Mouse (Mus musculus) liver, embryonic 13.5 days (tissue): Measurements from ENCODE around the gene Mrpl17. TPM values are rescaled to one million over a fixed set of nuclear protein-coding genes. Genes with fewer than 3 reads are reported as not detected.

Experiments
- ATAC-seq: fragments of 200-750 bp; cut with Nextera tagmentation; 2 replicates; pipeline ENCODE4 v1.8.0; 2017; ENCODE audit warnings: low read depth, mild to moderate bottlenecking, moderate number of reproducible peaks, moderate library complexity
- DNase-seq: peaks from one replicate; pipeline ENCODE4 v3.0.0; 2022
- H3K27ac ChIP-seq: fragments of 300-500 bp; sonication (generic); 2 replicates; pipeline ENCODE4 v1.5.1; 2015; ENCODE audit warnings: moderate library complexity, mild to moderate bottlenecking, inconsistent platforms
- H3K27me3 ChIP-seq: fragments of 300-500 bp; sonication (generic); 2 replicates; pipeline ENCODE4 v1.6.1; 2015; ENCODE audit warnings: mild to moderate bottlenecking, inconsistent platforms
- H3K36me3 ChIP-seq: fragments of 300-500 bp; sonication (generic); 2 replicates; pipeline ENCODE4 v1.6.1; 2015; ENCODE audit warnings: mild to moderate bottlenecking, inconsistent platforms
- H3K4me1 ChIP-seq: fragments of 300-500 bp; sonication (generic); replicated peaks from 2 replicates; pipeline ENCODE4 v1.6.1; 2015; ENCODE audit warnings: inconsistent platforms
- H3K4me2 ChIP-seq: fragments of 300-500 bp; sonication (generic); 2 replicates; pipeline ENCODE4 v1.6.1; 2015; ENCODE audit warnings: inconsistent platforms, mild to moderate bottlenecking, moderate library complexity
- H3K4me3 ChIP-seq: fragments of 300-500 bp; sonication (generic); replicated peaks from 2 replicates; pipeline ENCODE4 v1.5.1; 2015; ENCODE audit warnings: mild to moderate bottlenecking, inconsistent platforms
- H3K9ac ChIP-seq: fragments of 300-500 bp; sonication (generic); 2 replicates; pipeline ENCODE4 v1.6.1; 2015; ENCODE audit warnings: mild to moderate bottlenecking, inconsistent platforms
- H3K9me3 ChIP-seq: fragments of 300-500 bp; sonication (generic); replicated peaks from 2 replicates; pipeline ENCODE4 v1.6.1; 2016; ENCODE audit warnings: inconsistent platforms
- WGBS: fragments of 180-500 bp; shearing (Covaris S2); methylation state at CpG from one replicate; pipeline ENCODE4 v1.1.7; 2015; ENCODE audit not compliant: insufficient replicate concordance; 5-methylcytosine and 5-hydroxymethylcytosine counted together
- polyA plus RNA-seq: library from polyadenylated mRNA; unstranded; fragments of >200 nt; fragmentation: Nextera tagmentation; extraction: Ambion mirVana; gene quantifications from 2 replicates; pipeline ENCODE4 v1.2.1, GENCODE M21; 2015

The Mrpl17 gene
- polyA plus RNA-seq, 1 experiment from 2014 or later = 319 TPM

DNA sequence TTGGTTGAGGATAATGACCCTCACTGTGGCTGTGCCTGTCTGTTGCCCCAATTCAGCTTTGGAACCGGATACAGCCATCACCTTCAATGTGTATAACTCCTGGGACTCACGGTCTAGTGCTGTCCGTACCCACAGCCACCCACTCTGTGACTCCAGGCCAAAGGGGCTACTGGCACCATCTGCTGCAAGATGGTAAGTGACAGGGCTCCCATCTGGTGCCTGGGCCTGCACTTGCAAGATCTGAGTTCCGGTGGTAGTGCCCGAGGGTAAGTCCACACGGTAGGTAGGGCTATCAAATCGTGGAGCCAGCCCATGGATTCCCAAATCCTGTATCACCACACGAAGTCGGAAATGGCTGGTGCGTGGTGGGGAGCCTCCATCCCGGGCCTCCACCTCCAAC lies 46.6 kb downstream of the Mrpl17 start:
- no peak for ATAC-seq
- DNase-seq = no peak
- 69% methylated on average over 11 of the region's 11 CpGs for WGBS
- H3K27me3 ChIP-seq = peaks cover 37% of the 10 kb centered on the region
- H3K4me1 ChIP-seq = peaks cover 16% of the 10 kb centered on the region; the same call in 1 of the 2 replicates
- H3K9me3 ChIP-seq = no peaks in the 10 kb centered on the region
- no peak overlapping the region for H3K4me3 ChIP-seq
- H3K36me3 ChIP-seq = 0 out of 2 replicates have a peak, but pooled peaks cover 4% of the 10 kb centered on the region
- H3K9ac ChIP-seq = no peak overlapping the region
- H3K4me2 ChIP-seq = no peak overlapping the region
- H3K27ac ChIP-seq = no peak overlapping the region

DNA sequence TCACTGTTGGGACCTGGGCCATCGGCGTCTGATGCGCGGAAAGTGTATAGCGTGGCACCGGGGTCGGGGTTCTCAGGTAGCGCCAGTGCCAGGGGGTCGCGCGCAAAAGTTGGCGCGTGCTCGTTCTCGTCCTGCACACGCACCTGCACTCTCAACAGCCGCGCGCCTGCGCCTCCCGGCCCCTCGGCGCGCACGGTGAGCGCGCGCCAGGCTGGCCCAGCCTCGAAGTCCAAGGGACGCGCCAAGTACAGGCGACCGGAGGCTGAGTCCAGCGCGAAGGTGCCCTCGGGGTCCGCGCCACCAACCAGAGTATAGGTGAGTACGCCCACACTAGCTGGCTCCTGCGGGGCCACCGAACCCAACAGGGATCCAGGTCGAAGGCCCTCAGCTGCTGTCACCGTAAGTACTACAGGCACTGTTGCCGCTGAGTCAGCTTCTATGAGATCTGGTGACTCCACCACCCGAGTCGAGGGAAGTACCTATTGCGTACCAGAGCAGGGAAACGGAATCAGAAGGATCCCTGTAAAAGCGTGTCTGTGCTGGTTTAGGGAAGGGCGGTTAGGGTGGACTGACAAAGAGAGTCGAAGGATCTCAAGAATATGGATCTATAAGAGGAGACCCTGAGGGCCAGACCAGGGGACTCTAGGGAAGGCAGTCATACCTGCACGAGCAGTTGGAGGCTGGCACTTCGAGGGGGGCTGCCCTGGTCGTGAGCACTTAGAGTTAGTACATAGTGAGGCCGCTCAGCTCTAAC lies 48.2 kb downstream of the Mrpl17 start:
- WGBS = 12% methylated on average over 55 of the region's 55 CpGs
- Histone ChIP-seq H3K4me2 (peak overlapping the region; percentile 61), H3K27ac (no peak overlapping the region), H3K9me3 (no peaks in the 10 kb centered on the region), H3K4me3 (peak overlapping the region; percentile 35), H3K36me3 (0 out of 2 replicates have a peak, but pooled peaks cover 4% of the 10 kb centered on the region), H3K4me1 (peaks cover 19% of the 10 kb centered on the region), H3K9ac (peak overlapping the region; percentile 22; the same call in 1 of the 2 replicates), H3K27me3 (peaks cover 37% of the 10 kb centered on the region)
- no peak for DNase-seq
- ATAC-seq = no peak

DNA sequence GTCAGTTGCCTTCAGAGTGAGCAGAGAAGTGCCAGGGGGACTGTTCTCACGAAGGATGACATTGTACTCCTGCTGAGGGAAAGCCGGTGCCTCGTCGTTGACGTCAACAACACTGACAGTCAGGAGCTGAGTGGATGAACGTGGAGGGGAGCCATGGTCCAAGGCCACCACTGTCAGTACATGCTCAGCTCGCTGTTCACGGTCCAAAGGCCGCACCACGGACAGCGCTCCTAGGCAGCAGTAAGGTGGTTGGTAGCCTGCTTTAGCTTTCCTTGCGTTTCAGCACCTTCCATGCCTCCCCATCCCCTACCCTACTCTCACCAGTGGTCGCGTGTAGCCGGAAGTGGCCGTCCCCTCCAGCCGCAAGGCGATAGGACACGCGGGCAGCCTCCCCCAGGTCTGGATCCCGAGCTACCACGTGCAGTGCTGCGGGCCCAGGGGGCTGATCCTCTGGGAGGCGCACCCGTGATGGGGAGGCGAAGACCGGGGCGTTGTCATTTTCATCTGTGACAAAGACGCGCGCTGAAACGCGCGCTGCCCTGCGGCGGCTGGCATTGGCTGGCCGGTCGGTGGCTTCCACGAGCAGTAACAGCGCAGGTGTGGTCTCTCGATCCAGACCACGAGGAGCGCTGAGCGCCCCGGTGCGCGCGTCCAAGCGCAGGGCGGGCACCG lies 49.0 kb downstream of the Mrpl17 start:
- Histone ChIP-seq H3K4me3 (peak overlapping the region; percentile 35), H3K4me2 (peak overlapping the region; percentile 61), H3K4me1 (peaks cover 15% of the 10 kb centered on the region), H3K9ac (peak overlapping the region; percentile 22; the same call in 1 of the 2 replicates), H3K36me3 (0 out of 2 replicates have a peak, but pooled peaks cover 4% of the 10 kb centered on the region), H3K27ac (no peak overlapping the region), H3K27me3 (peaks cover 37% of the 10 kb centered on the region), H3K9me3 (no peaks in the 10 kb centered on the region)
- 10% methylated on average over 51 of the region's 51 CpGs for WGBS
- 0 out of 2 replicates have a peak, but pooled peaks have one; percentile 35 for ATAC-seq
- DNase-seq = no peak

DNA sequence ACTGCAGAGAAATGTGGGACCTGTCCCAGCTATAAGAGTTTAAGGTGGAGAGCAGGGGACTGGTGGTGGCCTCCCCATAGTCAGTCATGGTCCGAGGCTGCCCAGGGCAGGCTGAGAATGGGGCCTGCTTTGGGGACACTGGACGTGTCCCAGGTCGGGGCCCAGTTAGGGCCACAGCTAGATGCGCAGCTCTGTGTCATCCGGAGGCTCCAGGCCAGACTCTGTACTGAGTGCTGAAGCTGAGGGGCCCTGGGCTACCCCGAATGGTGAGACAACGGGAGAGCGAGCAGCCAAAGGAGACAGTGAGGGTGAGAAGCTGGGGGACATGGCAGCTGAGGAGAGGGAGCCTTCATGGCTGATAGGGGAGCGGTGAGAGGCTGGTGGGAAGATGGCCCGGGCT lies 57.6 kb downstream of the Mrpl17 start:
- H3K27ac ChIP-seq = no peak overlapping the region
- H3K9ac ChIP-seq = no peak overlapping the region
- no peaks in the 10 kb centered on the region for H3K9me3 ChIP-seq
- H3K4me1 ChIP-seq = peaks cover 22% of the 10 kb centered on the region
- DNase-seq = no peak
- peaks cover 25% of the 10 kb centered on the region for H3K36me3 ChIP-seq
- H3K27me3 ChIP-seq = no peaks in the 10 kb centered on the region
- 75% methylated on average over 10 of the region's 10 CpGs for WGBS
- no peak for ATAC-seq
- no peak overlapping the region for H3K4me2 ChIP-seq
- no peak overlapping the region for H3K4me3 ChIP-seq

Other genes with a start within 250 kb of the Mrpl17 start
- gene Apbb1, start 229.4 kb downstream of the Mrpl17 start, polyA plus RNA-seq = 4.1 TPM in 2 replicates
- 144 and 154 TPM in 2 replicates for gene Hpx, start 211.0 kb downstream of the Mrpl17 start, polyA plus RNA-seq
- gene Trim3, start 177.5 kb downstream of the Mrpl17 start, polyA plus RNA-seq = 3.7 and 3.8 TPM in 2 replicates
- 131 and 135 TPM in 2 replicates for gene Timm10b, start 171.0 kb downstream of the Mrpl17 start, polyA plus RNA-seq
- gene Arfip2, start 170.7 kb downstream of the Mrpl17 start, polyA plus RNA-seq = 15.7 and 19.7 TPM in 2 replicates
- gene Gm45799, start 170.5 kb downstream of the Mrpl17 start, polyA plus RNA-seq = 6.2 and 34.2 TPM in 2 replicates
- 0.06 and 0.12 TPM in 2 replicates for gene Dnhd1, start 160.3 kb downstream of the Mrpl17 start, polyA plus RNA-seq
- 125 and 138 TPM in 2 replicates for gene Ilk, start 74.5 kb downstream of the Mrpl17 start, polyA plus RNA-seq
- 25.2 and 27.4 TPM in 2 replicates for gene Rrp8, start 73.7 kb downstream of the Mrpl17 start, polyA plus RNA-seq
- 130 and 158 TPM in 2 replicates for gene Taf10, start 66.7 kb downstream of the Mrpl17 start, polyA plus RNA-seq
- 51.2 and 63.6 TPM in 2 replicates for gene Tpp1, start 58.9 kb downstream of the Mrpl17 start, polyA plus RNA-seq
- gene Dchs1, start 23.4 kb downstream of the Mrpl17 start, polyA plus RNA-seq = 0.73 and 0.74 TPM in 2 replicates
- 0.29 and 0.68 TPM in 2 replicates for gene Gm4070, start 142.9 kb upstream of the Mrpl17 start, polyA plus RNA-seq